In the genomic region with DNA sequence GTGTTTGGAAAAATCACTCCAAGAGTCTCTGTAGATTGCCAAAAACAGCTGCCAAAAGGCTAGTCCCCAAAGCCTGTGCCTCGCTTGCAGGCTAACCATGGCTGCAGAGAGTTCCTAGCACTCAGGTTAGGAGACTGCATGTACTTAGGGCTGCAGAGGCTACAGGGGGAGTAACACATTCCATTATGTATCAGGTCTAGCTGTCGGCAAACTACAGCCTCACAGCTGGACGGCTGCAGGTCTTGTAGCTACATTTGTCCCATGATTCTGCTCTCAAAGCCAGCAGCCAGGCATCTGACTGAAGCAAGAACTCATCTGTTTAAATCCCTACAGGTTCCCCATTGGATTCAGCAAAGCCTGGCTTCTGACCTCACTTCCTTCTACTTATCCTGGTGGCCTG, we compare ENCODE assay signal across 10 mouse cellular contexts. TPM values are rescaled to one million over a fixed set of nuclear protein-coding genes. Genes with fewer than 3 reads are reported as not detected.
DNase-seq lines count a peak whose midpoint lies in the region; ATAC-seq lines count a peak whose summit lies in the region.
"Had no signal": no experiment of that assay in that cellular context is flagged by ENCODE, and none has a peak within 500 bp of the region (broad histone marks: within the 10 kb centered on the region; RNA-seq: fewer than 3 reads in every experiment).

No protein-coding gene starts in this region.

- no peak overlapping the region for H3K4me2 ChIP-seq in hindbrain, embryonic 12.5 days (replicated peaks)
- no peak overlapping the region for H3K4me2 ChIP-seq in liver, embryonic 15.5 days

- H3K36me3 ChIP-seq in hindbrain, embryonic 12.5 days, result no peaks in the 10 kb centered on the region
- no peaks in the 10 kb centered on the region for H3K36me3 ChIP-seq in liver, embryonic 15.5 days (replicated peaks)

- no peak overlapping the region for H3K9ac ChIP-seq in hindbrain, embryonic 12.5 days
- H3K9ac ChIP-seq in liver, embryonic 15.5 days, result no peak overlapping the region

- peak; percentile 69 to 71 for DNase-seq in heart, adult 9 months (ENCODE audit: low spot score in 2 of 2)
- DNase-seq in heart, postnatal 36 days, result no peak
- DNase-seq in adrenal gland, adult 2 months, result no peak
- no peak for DNase-seq in adrenal gland, postnatal 10 days
- no peak for DNase-seq in frontal cortex, postnatal 25 days (ENCODE audit: low spot score in 2 of 2)
- DNase-seq: gastrocnemius, postnatal 36 days had no signal

- peak; percentile 24; the same call in 1 of the 2 replicates for ATAC-seq in common myeloid progenitor, adult 5-6 weeks (replicated peaks; ENCODE audit: low read depth, poor library complexity, severe bottlenecking)
- ATAC-seq in hindbrain, embryonic 12.5 days (ENCODE audit: low FRiP score), result no peak
- no peak for ATAC-seq in liver, embryonic 15.5 days (ENCODE audit: insufficient read depth)

- 49% methylated on average over 3 of the region's 3 CpGs for WGBS in hindbrain, embryonic 12.5 days
- WGBS in liver, embryonic 15.5 days (ENCODE audit: insufficient replicate concordance), result 30% methylated on average over 3 of the region's 3 CpGs

- no peak overlapping the region for H3K4me3 ChIP-seq in hindbrain, embryonic 12.5 days
- H3K4me3 ChIP-seq in liver, embryonic 15.5 days (replicated peaks), result no peak overlapping the region

- no peaks in the 10 kb centered on the region for H3K9me3 ChIP-seq in hindbrain, embryonic 12.5 days (replicated peaks)
- no peaks in the 10 kb centered on the region for H3K9me3 ChIP-seq in liver, embryonic 15.5 days (replicated peaks)

- intact Hi-C loops in heart, postnatal 36 days (cut with DNase I), result loop anchor here (5.0 kb wide), 1 partner anchor 33 kb away; no protein-coding TSS in a partner anchor

- peaks cover 60% of the 10 kb centered on the region for H3K4me1 ChIP-seq in hindbrain, embryonic 12.5 days
- H3K4me1 ChIP-seq in liver, embryonic 15.5 days (replicated peaks), result peaks cover 93% of the 10 kb centered on the region

- no peaks in the 10 kb centered on the region for H3K27me3 ChIP-seq in hindbrain, embryonic 12.5 days
- H3K27me3 ChIP-seq in liver, embryonic 15.5 days, result no peaks in the 10 kb centered on the region

- H3K27ac ChIP-seq in hindbrain, embryonic 12.5 days, result peak overlapping the region; percentile 44; the same call in 1 of the 2 replicates
- H3K27ac ChIP-seq in liver, embryonic 15.5 days (replicated peaks), result peak overlapping the region; percentile 72
- H3K27ac ChIP-seq: kidney, postnatal 0 days had no signal

RNA-seq across cellular contexts. Expression of a gene that starts 35.5 kb away (rescaled TPM):
- total RNA-seq in heart, postnatal 36 days (2021), result 100 to 1,000 TPM; 109 to 114 TPM
- total RNA-seq in common myeloid progenitor, adult 5-6 weeks (2017), result 29.5 and 36.4 TPM in 2 replicates
- polyA plus RNA-seq in hindbrain, embryonic 12.5 days (2016; fragmentation: Nextera tagmentation; extraction: Ambion mirVana), result 57.8 and 60.5 TPM in 2 replicates
- polyA plus RNA-seq in liver, embryonic 15.5 days (2015; fragmentation: Nextera tagmentation; extraction: Ambion mirVana), result 14.1 and 18.9 TPM in 2 replicates
- total RNA-seq in adrenal gland, adult 2 months (2021), result 100 to 1,000 TPM; 116 to 121 TPM
- 153 and 200 TPM in 2 replicates for polyA plus RNA-seq in adrenal gland, adult 2 months (2012; rRNA removed)
- total RNA-seq in adrenal gland, postnatal 10 days (2021), result 100 to 1,000 TPM; 113 to 121 TPM

Comparison
In these comparisons a context has a peak if more than half of its experiments do, and no peak if none do; other contexts are left out.
1. DNase-seq: peak in heart, adult 9 months (2 of 2); none in heart, postnatal 36 days (0 of 2), adrenal gland, adult 2 months (single experiment), adrenal gland, postnatal 10 days (single experiment) and frontal cortex, postnatal 25 days (0 of 2).